Mouse (Mus musculus): Measurements from ENCODE around the gene Plekho1. TPM values are rescaled to one million over a fixed set of nuclear protein-coding genes. Genes with fewer than 3 reads are reported as not detected.

Gene Plekho1
- polyA plus RNA-seq, 1 experiment from 2014 or later = 82.2 TPM

- Histone ChIP-seq H3K4me1 (ENCODE audit: control insufficient read depth, insufficient read depth, low read length) (no peaks in the 10 kb centered on the region), H3K4me3 (ENCODE audit: low read depth, low read length) (no peak overlapping the region), H3K27me3 (ENCODE audit: control insufficient read depth, insufficient read depth, low read length) (no peaks in the 10 kb centered on the region), H3K9ac (ENCODE audit: low read depth, low read length) (no peak overlapping the region), H3K27ac (ENCODE audit: low read depth, low read length) (no peak overlapping the region), H3K9me3 (replicated peaks; ENCODE audit: control insufficient read depth, low read length) (no peaks in the 10 kb centered on the region), H3K36me3 (ENCODE audit: control insufficient read depth, insufficient read depth, low read length) (no peaks in the 10 kb centered on the region), H3K4me2 (no peak overlapping the region)
- WGBS (ENCODE audit: insufficient replicate concordance) = 73% methylated on average over 1 of the region's 1 CpGs
- ATAC-seq (replicated peaks; ENCODE audit: insufficient number of reproducible peaks, low FRiP score, low TSS enrichment) = no peak
These were observed 24.9 kb upstream of the Plekho1 start for GRCm38 (mm10) chr3:96020735-96021134.

DNA sequence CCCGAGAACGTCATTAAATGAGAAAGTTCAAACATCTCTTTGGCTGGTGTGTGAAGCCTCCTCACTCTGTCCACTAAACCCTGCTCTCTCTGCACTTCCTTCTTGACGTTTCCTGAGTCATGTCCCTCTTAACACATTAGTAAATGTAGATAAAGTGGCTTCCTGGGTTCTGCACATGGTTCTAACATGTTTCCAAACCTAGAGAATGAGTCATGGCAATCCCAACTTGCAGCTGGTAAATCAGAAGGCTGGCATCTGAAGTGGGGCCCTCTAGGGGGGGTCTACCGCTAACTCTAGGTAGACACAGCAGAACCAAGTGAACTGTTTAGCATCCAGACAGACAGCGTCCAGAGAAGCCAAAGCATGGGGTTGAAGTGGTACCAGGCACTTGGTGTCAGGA lies 21.7 kb upstream of the Plekho1 start:
- H3K27ac ChIP-seq (ENCODE audit: low read depth, low read length) = no peak overlapping the region
- 62% methylated on average over 5 of the region's 5 CpGs for WGBS (ENCODE audit: insufficient replicate concordance)

DNA sequence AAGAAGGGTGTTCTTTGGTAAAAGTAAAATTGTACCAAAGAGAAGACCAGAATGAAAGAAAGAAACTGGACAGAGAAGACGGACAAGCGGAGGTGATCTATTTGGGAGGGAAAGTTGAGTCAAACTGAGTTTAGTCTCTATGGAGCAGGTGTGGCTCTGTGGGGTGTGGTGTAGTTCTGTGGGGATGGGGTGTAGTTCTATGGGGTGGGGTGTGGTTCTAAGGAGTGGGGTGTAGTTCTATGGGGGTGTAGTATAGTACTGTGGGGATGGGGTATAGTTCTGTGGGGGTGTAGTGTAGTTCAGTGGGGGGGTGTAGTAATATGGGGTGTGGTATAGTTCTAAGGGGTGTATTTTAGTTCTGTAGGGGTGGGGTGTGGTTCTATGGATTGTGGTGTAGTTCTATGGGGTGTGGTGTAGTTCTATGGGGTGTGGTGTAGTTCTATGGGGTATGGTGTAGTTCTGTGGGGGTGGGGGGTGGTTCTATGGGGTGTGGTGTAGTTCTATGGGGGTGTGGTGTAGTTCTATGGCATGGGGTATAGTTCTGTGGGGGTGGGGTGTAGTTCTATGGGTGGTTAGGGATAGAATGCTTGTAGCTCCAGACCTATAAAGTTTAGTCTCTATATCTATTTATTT lies 20.6 kb upstream of the Plekho1 start:
- ATAC-seq (replicated peaks; ENCODE audit: insufficient number of reproducible peaks, low FRiP score, low TSS enrichment) = no peak
- no peak overlapping the region for H3K4me3 ChIP-seq (ENCODE audit: low read depth, low read length)
- no peak overlapping the region for H3K9ac ChIP-seq (ENCODE audit: low read depth, low read length)
- no peak overlapping the region for H3K4me2 ChIP-seq
- no peak overlapping the region for H3K27ac ChIP-seq (ENCODE audit: low read depth, low read length)
- H3K9me3 ChIP-seq (replicated peaks; ENCODE audit: control insufficient read depth, low read length) = no peaks in the 10 kb centered on the region
- 92% methylated on average over 2 of the region's 2 CpGs for WGBS (ENCODE audit: insufficient replicate concordance)
- no peaks in the 10 kb centered on the region for H3K27me3 ChIP-seq (ENCODE audit: control insufficient read depth, insufficient read depth, low read length)
- H3K36me3 ChIP-seq (ENCODE audit: control insufficient read depth, insufficient read depth, low read length) = no peaks in the 10 kb centered on the region
- H3K4me1 ChIP-seq (ENCODE audit: control insufficient read depth, insufficient read depth, low read length) = peaks cover 7% of the 10 kb centered on the region; the same call in 1 of the 2 replicates

More for the DNA sequence above, 21.7 kb upstream of the Plekho1 start:
- Histone ChIP-seq H3K9ac (ENCODE audit: low read depth, low read length) (no peak overlapping the region), H3K4me2 (no peak overlapping the region), H3K36me3 (ENCODE audit: control insufficient read depth, insufficient read depth, low read length) (no peaks in the 10 kb centered on the region), H3K9me3 (replicated peaks; ENCODE audit: control insufficient read depth, low read length) (no peaks in the 10 kb centered on the region), H3K27me3 (ENCODE audit: control insufficient read depth, insufficient read depth, low read length) (no peaks in the 10 kb centered on the region), H3K4me1 (ENCODE audit: control insufficient read depth, insufficient read depth, low read length) (peaks cover 5% of the 10 kb centered on the region; the same call in 1 of the 2 replicates), H3K4me3 (ENCODE audit: low read depth, low read length) (no peak overlapping the region)
- ATAC-seq (replicated peaks; ENCODE audit: insufficient number of reproducible peaks, low FRiP score, low TSS enrichment) = no peak

GRCm38 (mm10) chr3:96015681-96016080 lies 19.9 kb upstream of the Plekho1 start:
- Histone ChIP-seq H3K36me3 (ENCODE audit: control insufficient read depth, insufficient read depth, low read length) (no peaks in the 10 kb centered on the region), H3K9ac (ENCODE audit: low read depth, low read length) (no peak overlapping the region), H3K4me3 (ENCODE audit: low read depth, low read length) (no peak overlapping the region), H3K27me3 (ENCODE audit: control insufficient read depth, insufficient read depth, low read length) (no peaks in the 10 kb centered on the region), H3K9me3 (replicated peaks; ENCODE audit: control insufficient read depth, low read length) (no peaks in the 10 kb centered on the region), H3K27ac (ENCODE audit: low read depth, low read length) (no peak overlapping the region), H3K4me2 (no peak overlapping the region), H3K4me1 (ENCODE audit: control insufficient read depth, insufficient read depth, low read length) (peaks cover 7% of the 10 kb centered on the region; the same call in 1 of the 2 replicates)
- no peak for ATAC-seq (replicated peaks; ENCODE audit: insufficient number of reproducible peaks, low FRiP score, low TSS enrichment)
- 90% methylated on average over 2 of the region's 2 CpGs for WGBS (ENCODE audit: insufficient replicate concordance)

DNA sequence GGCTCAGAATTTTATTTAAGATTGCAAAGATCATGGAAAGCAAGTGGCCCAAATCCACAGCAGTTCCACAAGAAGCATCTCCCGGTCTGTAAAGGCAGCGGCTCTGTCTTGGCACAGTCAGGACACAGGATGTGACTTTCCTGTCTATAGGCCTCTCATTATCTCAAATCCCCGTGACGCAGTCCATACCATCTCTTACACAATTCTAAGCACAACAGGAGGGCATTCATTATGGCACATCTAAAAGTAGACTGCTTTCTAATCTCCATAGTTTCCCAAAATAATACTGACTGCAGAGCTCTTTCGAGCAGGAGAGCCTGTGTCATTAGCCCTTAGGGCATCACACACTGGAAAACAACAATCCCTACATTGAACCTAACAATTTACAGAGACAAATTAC lies 17.0 kb upstream of the Plekho1 start:
- no peaks in the 10 kb centered on the region for H3K9me3 ChIP-seq (replicated peaks; ENCODE audit: control insufficient read depth, low read length)
- peak overlapping the region; percentile 28; the same call in 1 of the 2 replicates for H3K9ac ChIP-seq (ENCODE audit: low read depth, low read length)
- peak overlapping the region; percentile 71 for H3K27ac ChIP-seq (ENCODE audit: low read depth, low read length)
- H3K27me3 ChIP-seq (ENCODE audit: control insufficient read depth, insufficient read depth, low read length) = no peaks in the 10 kb centered on the region
- no peak overlapping the region for H3K4me3 ChIP-seq (ENCODE audit: low read depth, low read length)
- 30% methylated on average over 5 of the region's 5 CpGs for WGBS (ENCODE audit: insufficient replicate concordance)
- H3K4me2 ChIP-seq = no peak overlapping the region
- no peaks in the 10 kb centered on the region for H3K36me3 ChIP-seq (ENCODE audit: control insufficient read depth, insufficient read depth, low read length)
- ATAC-seq (replicated peaks; ENCODE audit: insufficient number of reproducible peaks, low FRiP score, low TSS enrichment) = no peak
- peaks cover 7% of the 10 kb centered on the region; the same call in 1 of the 2 replicates for H3K4me1 ChIP-seq (ENCODE audit: control insufficient read depth, insufficient read depth, low read length)

DNA sequence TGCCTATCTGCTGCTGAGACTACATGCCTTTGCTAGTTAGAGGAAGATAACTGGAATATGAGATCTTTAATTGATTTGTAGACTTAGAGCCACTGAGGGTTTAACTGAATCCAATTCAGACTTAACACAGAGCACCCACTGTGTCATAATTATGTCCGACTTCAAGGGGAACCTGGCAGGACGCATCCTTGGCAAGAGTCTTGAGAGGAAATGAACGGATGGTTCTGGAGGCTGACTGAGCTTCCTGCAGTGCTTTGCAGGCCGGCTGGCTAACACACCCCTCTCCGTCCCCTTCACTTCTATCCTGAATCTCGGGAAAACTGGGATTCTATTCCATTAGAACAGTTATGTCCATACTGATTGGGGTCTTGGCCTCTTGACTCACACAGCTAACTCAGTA lies 12.7 kb upstream of the Plekho1 start:
- H3K36me3 ChIP-seq (ENCODE audit: control insufficient read depth, insufficient read depth, low read length) = 0 out of 2 replicates have a peak, but pooled peaks cover 3% of the 10 kb centered on the region
- no peaks in the 10 kb centered on the region for H3K27me3 ChIP-seq (ENCODE audit: control insufficient read depth, insufficient read depth, low read length)
- no peaks in the 10 kb centered on the region for H3K9me3 ChIP-seq (replicated peaks; ENCODE audit: control insufficient read depth, low read length)
- peaks cover 7% of the 10 kb centered on the region; the same call in 1 of the 2 replicates for H3K4me1 ChIP-seq (ENCODE audit: control insufficient read depth, insufficient read depth, low read length)
- no peak overlapping the region for H3K27ac ChIP-seq (ENCODE audit: low read depth, low read length)
- no peak overlapping the region for H3K4me2 ChIP-seq
- no peak for ATAC-seq (replicated peaks; ENCODE audit: insufficient number of reproducible peaks, low FRiP score, low TSS enrichment)
- no peak overlapping the region for H3K9ac ChIP-seq (ENCODE audit: low read depth, low read length)
- no peak overlapping the region for H3K4me3 ChIP-seq (ENCODE audit: low read depth, low read length)
- WGBS (ENCODE audit: insufficient replicate concordance) = 68% methylated on average over 6 of the region's 6 CpGs

- Histone ChIP-seq H3K9me3 (replicated peaks; ENCODE audit: control insufficient read depth, low read length) (no peaks in the 10 kb centered on the region), H3K4me2 (no peak overlapping the region), H3K4me1 (ENCODE audit: control insufficient read depth, insufficient read depth, low read length) (peaks cover 29% of the 10 kb centered on the region), H3K4me3 (ENCODE audit: low read depth, low read length) (no peak overlapping the region), H3K27ac (ENCODE audit: low read depth, low read length) (no peak overlapping the region), H3K27me3 (ENCODE audit: control insufficient read depth, insufficient read depth, low read length) (no peaks in the 10 kb centered on the region), H3K9ac (ENCODE audit: low read depth, low read length) (no peak overlapping the region), H3K36me3 (ENCODE audit: control insufficient read depth, insufficient read depth, low read length) (0 out of 2 replicates have a peak, but pooled peaks cover 3% of the 10 kb centered on the region)
- 88% methylated on average over 1 of the region's 1 CpGs for WGBS (ENCODE audit: insufficient replicate concordance)
- ATAC-seq (replicated peaks; ENCODE audit: insufficient number of reproducible peaks, low FRiP score, low TSS enrichment) = no peak
These were observed 5.8 kb upstream of the Plekho1 start for GRCm38 (mm10) chr3:96001560-96001959.

DNA sequence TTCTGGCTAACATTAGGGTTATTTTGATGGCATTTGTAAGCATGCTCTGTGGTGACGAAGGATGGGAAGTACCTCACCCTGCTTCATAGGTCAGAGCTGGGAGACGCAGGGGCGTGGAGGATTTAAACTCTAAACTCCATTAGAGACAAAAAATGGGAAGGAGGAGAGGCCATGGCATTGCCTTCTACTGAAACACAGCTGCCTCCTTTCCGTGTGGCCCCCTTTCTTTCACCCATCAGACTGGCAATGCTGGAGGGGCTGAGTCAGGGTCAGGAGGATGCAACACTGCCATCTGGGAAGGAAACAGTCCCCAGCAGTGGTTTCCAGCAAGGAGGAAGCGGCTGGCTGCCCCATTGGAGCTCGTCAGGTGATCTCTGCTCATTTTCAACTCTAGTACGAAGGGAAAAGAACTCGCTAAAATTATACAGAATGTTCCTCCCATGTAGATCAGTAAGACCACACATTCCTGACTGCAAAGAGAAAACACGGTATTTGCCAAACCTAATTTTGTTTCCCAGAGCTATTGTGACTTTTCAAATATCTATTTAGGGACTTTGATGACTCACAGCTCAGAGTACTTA lies 5.2 kb upstream of the Plekho1 start:
- Histone ChIP-seq H3K9ac (ENCODE audit: low read depth, low read length) (no peak overlapping the region), H3K4me3 (ENCODE audit: low read depth, low read length) (no peak overlapping the region), H3K9me3 (replicated peaks; ENCODE audit: control insufficient read depth, low read length) (no peaks in the 10 kb centered on the region), H3K4me1 (ENCODE audit: control insufficient read depth, insufficient read depth, low read length) (peaks cover 29% of the 10 kb centered on the region), H3K27me3 (ENCODE audit: control insufficient read depth, insufficient read depth, low read length) (no peaks in the 10 kb centered on the region), H3K4me2 (no peak overlapping the region), H3K36me3 (ENCODE audit: control insufficient read depth, insufficient read depth, low read length) (0 out of 2 replicates have a peak, but pooled peaks cover 3% of the 10 kb centered on the region), H3K27ac (ENCODE audit: low read depth, low read length) (peak overlapping the region; percentile 29; the same call in 1 of the 2 replicates)
- ATAC-seq (replicated peaks; ENCODE audit: insufficient number of reproducible peaks, low FRiP score, low TSS enrichment) = no peak
- WGBS (ENCODE audit: insufficient replicate concordance) = 59% methylated on average over 9 of the region's 9 CpGs
